Mouse (Mus musculus) liver, embryonic 15.5 days (tissue): ENCODE data around the gene Lrrc3c. TPM values are rescaled to one million over a fixed set of nuclear protein-coding genes. Genes with fewer than 3 reads are reported as not detected.

Experiments used
- ATAC-seq: fragments of 200-750 bp; cut with Nextera tagmentation; 2 replicates; pipeline ENCODE4 v1.8.0; 2017; ENCODE audit warnings: moderate number of reproducible peaks, mild to moderate bottlenecking, moderate library complexity; ENCODE audit not compliant: insufficient read depth
- H3K27ac ChIP-seq: fragments of 300-500 bp; sonication (generic); replicated peaks from 2 replicates; pipeline ENCODE4 v1.5.1; 2015; ENCODE audit warnings: mild to moderate bottlenecking, inconsistent platforms
- H3K27me3 ChIP-seq: fragments of 300-500 bp; sonication (generic); 2 replicates; pipeline ENCODE4 v1.6.1; 2015; ENCODE audit warnings: mild to moderate bottlenecking, inconsistent platforms
- H3K36me3 ChIP-seq: fragments of 300-500 bp; sonication (generic); replicated peaks from 2 replicates; pipeline ENCODE4 v1.6.1; 2015; ENCODE audit warnings: moderate library complexity, mild to moderate bottlenecking, inconsistent platforms
- H3K4me1 ChIP-seq: fragments of 300-500 bp; sonication (generic); replicated peaks from 2 replicates; pipeline ENCODE4 v1.6.1; 2015; ENCODE audit warnings: inconsistent platforms
- H3K4me2 ChIP-seq: fragments of 300-500 bp; sonication (generic); 2 replicates; pipeline ENCODE4 v1.6.1; 2015; ENCODE audit warnings: moderate library complexity, mild to moderate bottlenecking, inconsistent platforms
- H3K4me3 ChIP-seq: fragments of 300-500 bp; sonication (generic); replicated peaks from 2 replicates; pipeline ENCODE4 v1.5.1; 2015; ENCODE audit warnings: mild to moderate bottlenecking, inconsistent platforms
- H3K9ac ChIP-seq: fragments of 300-500 bp; sonication (generic); 2 replicates; pipeline ENCODE4 v1.6.1; 2015; ENCODE audit warnings: moderate library complexity, mild to moderate bottlenecking, inconsistent platforms
- H3K9me3 ChIP-seq: fragments of 300-500 bp; sonication (generic); replicated peaks from 2 replicates; pipeline ENCODE4 v1.6.1; 2016; ENCODE audit warnings: inconsistent platforms
- WGBS: fragments of 180-500 bp; shearing (Covaris S2); methylation state at CpG from one replicate; pipeline ENCODE4 v1.1.7; 2015; ENCODE audit warnings: mixed read lengths; ENCODE audit not compliant: insufficient replicate concordance; 5-methylcytosine and 5-hydroxymethylcytosine counted together
- polyA plus RNA-seq: library from polyadenylated mRNA; unstranded; fragments of >200 nt; fragmentation: Nextera tagmentation; extraction: Ambion mirVana; gene quantifications from 2 replicates; pipeline ENCODE4 v1.2.1, GENCODE M21; 2015

Gene Lrrc3c
- polyA plus RNA-seq, 1 experiment from 2014 or later: not detected

DNA sequence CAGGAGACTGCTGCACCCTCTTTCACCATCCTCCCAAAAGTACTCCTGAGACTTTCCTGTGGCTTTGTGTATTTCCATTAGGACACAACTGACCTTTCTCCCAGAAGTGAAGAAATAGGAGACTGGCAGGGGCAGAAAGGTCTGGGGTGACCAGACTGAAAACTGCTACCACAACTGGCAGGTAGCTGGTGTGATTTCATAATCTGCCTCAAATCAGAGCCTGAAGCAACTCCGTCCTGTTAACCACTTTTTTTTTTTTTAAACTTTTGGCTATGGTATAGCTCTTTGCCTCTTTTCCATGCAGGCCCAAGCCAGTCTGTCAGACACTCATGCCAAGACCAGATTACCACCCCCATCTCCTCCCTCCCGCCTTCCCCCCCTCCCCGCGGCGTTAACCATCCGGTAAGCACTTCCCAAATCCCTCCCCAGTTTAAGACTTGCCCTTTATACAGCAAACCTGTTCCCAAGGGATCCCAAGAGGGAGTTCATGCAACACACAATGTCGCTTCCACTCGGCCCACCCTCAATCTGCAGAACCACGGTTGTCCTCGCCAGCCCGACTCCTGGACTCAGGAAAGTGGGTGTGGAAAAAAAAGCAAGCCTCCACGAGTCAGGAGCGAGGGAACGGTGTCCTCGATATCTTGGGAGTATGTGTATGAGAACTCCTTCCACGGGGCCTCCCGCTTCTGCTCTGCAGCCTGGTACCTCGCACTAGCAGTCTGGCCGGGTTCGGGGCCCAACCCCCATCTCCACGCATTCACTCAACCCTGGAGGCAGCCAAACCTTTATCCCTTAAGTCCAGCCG, 11.8 kb upstream of the Lrrc3c start:
- peaks cover 83% of the 10 kb centered on the region for H3K4me1 ChIP-seq
- ATAC-seq: no peak

DNA sequence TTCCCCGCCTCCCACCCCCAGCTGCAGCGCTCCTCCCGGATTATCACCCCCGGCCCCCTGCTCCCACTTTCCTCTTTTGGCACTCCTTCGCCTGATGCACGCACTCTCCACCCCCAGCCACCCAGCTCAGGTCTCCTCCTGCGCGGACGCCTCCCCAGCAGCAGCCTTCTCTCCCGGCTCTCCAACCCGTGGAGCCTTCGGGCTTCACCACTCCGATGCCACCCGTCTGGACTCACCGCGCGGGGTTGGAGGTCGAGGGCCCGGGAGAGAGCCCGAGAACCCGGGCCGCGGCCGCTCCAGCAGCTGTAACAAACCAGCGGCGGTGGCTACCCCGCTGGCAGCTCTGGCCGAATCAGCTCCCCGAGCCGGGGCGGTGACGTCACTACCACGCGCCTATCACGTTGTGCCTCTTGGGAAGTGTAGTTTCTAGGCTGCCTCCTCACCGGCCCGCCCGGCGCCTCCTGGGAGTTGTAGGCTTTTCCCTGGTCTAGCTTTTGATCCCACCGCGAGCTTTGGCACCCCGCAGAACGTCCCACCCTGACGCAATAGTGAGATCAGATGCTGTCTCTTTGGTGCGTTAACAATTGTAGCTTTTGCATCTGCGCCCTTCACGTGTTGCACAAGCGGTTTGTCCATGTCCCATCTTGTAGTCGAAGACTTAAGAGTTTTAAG, 11.1 kb upstream of the Lrrc3c start, which contains the start of gene Ormdl3:
Ormdl3 (minus strand) TSS at position 477 of the 672 bp plus-strand sequence.
- peaks cover 82% of the 10 kb centered on the region for H3K4me1 ChIP-seq
- H3K27ac ChIP-seq: peak within 1 kb of the TSS; percentile 100
- under 1% methylated on average over 49 of the region's 49 CpGs for WGBS
- H3K27me3 ChIP-seq: no peaks in the 10 kb centered on the region
- no peaks in the 10 kb centered on the region for H3K9me3 ChIP-seq
- H3K4me3 ChIP-seq: peak within 1 kb of the TSS; percentile 71
- H3K9ac ChIP-seq: peak within 1 kb of the TSS; percentile 77
- ATAC-seq: peak; percentile 67
- peak within 1 kb of the TSS; percentile 84 for H3K4me2 ChIP-seq
- peaks cover 16% of the 10 kb centered on the region for H3K36me3 ChIP-seq

More for the DNA sequence above, 11.8 kb upstream of the Lrrc3c start:
- peaks cover 18% of the 10 kb centered on the region for H3K36me3 ChIP-seq
- H3K9me3 ChIP-seq: no peaks in the 10 kb centered on the region
- H3K27me3 ChIP-seq: no peaks in the 10 kb centered on the region
- H3K4me2 ChIP-seq: peak overlapping the region; percentile 84
- peak overlapping the region; percentile 77 for H3K9ac ChIP-seq
- 1% methylated on average over 22 of the region's 22 CpGs for WGBS
- peak overlapping the region; percentile 100 for H3K27ac ChIP-seq
- peak overlapping the region; percentile 71 for H3K4me3 ChIP-seq

DNA sequence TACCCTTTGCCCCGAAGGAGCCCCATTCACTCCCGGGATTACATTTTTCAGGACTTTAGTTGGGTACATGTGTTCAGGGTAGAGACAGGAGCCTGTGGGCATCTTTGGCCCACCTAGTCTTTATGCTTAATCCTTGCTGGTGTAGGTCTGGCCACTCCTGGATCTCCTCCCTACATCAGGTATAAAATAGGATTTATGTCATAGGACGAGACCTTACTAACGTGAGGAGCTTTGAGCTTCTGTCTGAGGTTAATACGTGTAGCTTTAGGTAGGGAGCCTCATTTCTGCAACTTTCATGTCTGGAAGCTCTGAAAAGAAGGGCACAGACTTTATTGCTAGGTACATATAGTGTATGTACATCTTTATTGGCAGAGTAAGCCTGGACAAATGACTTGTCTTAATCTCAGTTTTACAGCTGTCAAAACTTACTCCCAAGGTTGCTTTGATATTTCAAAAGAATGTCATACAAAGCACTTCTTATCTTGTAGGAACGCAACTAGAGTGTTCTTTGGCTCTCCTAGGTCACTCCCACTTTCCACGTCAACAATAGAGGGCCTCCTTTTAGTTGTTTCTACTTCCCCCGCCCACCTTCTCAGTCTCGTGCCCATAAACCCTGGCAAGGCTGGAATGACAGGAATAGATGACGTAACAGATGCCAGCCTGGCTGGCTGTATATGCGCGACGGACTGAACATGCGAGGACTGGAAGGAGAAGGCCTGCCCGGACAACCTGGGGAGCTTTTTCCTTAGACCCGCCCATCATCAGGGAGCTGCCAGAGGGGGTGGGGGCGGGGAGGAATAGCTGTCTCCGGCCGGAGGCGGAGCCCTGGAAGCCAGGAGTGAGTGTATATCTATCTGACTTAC, 10.2 kb upstream of the Lrrc3c start:
- H3K36me3 ChIP-seq: peaks cover 9% of the 10 kb centered on the region; the same call in 1 of the 2 replicates
- 7% methylated on average over 20 of the region's 20 CpGs for WGBS
- H3K9ac ChIP-seq: peak overlapping the region; percentile 53
- peak; percentile 60 for ATAC-seq
- H3K9me3 ChIP-seq: no peaks in the 10 kb centered on the region
- H3K4me1 ChIP-seq: peaks cover 81% of the 10 kb centered on the region
- H3K4me3 ChIP-seq: peak overlapping the region; percentile 71
- peak overlapping the region; percentile 100 for H3K27ac ChIP-seq
- H3K4me2 ChIP-seq: peak overlapping the region; percentile 84
- H3K27me3 ChIP-seq: peaks cover 7% of the 10 kb centered on the region; the same call in 1 of the 2 replicates

DNA sequence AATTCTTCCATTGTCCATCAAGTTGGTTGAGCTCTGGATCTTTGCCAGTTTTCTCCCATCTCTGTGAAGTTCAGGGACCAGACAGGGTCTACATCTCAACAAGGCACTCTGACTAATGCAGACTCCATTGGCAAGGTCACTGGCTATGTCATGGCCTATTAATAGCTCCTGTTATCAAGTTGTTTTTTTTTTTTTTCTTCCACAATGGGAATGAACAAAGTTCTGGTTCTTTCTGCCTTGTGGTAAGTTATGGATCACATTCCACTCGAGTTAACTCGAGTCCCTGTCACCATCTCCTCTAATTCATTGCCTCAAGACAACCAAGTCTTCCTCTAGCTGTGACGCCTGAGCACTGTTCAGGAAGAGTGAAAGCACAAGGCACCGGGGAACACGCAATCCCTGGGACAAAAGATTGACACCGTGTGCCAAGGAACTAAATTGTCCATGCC, 9.2 kb upstream of the Lrrc3c start:
- WGBS: 48% methylated on average over 6 of the region's 6 CpGs
- ATAC-seq: no peak
- Histone ChIP-seq H3K4me2 (peak overlapping the region; percentile 84), H3K4me1 (peaks cover 72% of the 10 kb centered on the region), H3K9ac (peak overlapping the region; percentile 53; the same call in 1 of the 2 replicates), H3K36me3 (peaks cover 7% of the 10 kb centered on the region; the same call in 1 of the 2 replicates), H3K4me3 (peak overlapping the region; percentile 71), H3K27me3 (peaks cover 7% of the 10 kb centered on the region; the same call in 1 of the 2 replicates), H3K9me3 (no peaks in the 10 kb centered on the region), H3K27ac (peak overlapping the region; percentile 100)

DNA sequence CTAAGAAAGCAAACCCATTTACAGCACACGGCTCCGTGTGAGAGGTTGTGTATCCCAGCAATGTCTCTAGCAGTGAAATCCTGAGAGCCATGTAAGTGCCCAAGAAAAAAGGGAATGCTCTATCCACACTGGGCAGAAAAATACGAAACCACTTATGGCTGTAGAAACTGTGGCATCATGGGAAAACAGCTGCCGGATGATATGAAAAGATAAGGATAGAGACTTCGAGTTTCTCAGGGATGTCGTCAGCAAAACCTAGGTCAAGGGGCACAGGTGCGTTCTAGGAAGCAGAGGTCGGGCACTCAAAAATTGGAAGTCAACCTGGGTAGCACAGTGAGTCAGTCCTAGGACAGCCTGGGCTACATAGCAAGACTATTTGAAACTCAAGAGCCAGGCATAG, 8.8 kb upstream of the Lrrc3c start:
- Histone ChIP-seq H3K4me1 (peaks cover 67% of the 10 kb centered on the region), H3K27me3 (peaks cover 12% of the 10 kb centered on the region), H3K36me3 (peaks cover 2% of the 10 kb centered on the region; the same call in 1 of the 2 replicates), H3K4me3 (no peak overlapping the region), H3K4me2 (peak overlapping the region; percentile 84), H3K9ac (no peak overlapping the region), H3K9me3 (no peaks in the 10 kb centered on the region), H3K27ac (peak overlapping the region; percentile 100)
- ATAC-seq: no peak
- 51% methylated on average over 8 of the region's 8 CpGs for WGBS

DNA sequence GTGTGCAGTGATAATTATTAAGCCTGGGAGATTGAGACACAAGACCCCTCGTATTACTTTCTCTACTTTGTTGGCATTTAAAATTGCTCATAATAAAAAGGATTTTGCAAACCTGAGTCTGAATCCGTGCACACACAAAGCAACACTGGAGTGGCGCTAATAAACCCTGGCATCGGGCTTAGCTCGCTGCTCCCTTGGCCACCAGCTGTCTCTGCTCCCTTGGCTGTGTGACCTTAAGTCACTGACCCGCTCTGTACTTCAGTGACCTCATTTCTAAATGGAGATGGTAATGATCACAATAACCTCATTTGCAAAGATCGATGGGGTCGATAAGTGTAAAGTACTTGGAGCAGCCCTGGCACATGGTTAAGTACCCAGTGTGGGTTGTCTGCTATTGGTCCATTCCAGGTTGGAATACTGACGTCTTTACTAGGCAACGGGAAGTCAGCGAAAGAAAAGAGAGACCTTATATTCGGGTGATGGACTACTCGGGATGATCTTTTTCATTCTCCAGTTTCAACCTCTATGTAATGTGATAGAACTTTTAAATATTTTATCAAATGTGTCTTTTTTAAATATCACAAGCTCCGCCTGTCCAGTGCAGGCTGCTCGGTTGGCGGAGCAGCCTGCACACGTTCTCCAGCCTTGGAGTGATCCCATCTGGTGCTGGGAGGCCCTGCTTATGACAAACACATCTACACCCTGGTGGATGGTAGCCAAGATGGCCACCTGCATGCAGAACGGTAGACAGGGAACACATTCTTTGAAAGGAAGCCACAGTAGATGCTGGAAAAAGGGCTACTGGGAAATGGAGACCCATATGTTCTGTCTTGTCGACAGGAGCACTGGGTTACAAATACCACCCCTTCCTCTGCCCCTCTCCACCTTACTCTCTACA, 7.3 kb upstream of the Lrrc3c start:
- no peak overlapping the region for H3K27ac ChIP-seq
- peaks cover 17% of the 10 kb centered on the region for H3K27me3 ChIP-seq
- no peak overlapping the region for H3K9ac ChIP-seq
- H3K36me3 ChIP-seq: no peaks in the 10 kb centered on the region
- H3K4me3 ChIP-seq: no peak overlapping the region
- no peaks in the 10 kb centered on the region for H3K9me3 ChIP-seq
- peaks cover 52% of the 10 kb centered on the region for H3K4me1 ChIP-seq
- no peak overlapping the region for H3K4me2 ChIP-seq
- no peak for ATAC-seq
- 70% methylated on average over 19 of the region's 19 CpGs for WGBS

DNA sequence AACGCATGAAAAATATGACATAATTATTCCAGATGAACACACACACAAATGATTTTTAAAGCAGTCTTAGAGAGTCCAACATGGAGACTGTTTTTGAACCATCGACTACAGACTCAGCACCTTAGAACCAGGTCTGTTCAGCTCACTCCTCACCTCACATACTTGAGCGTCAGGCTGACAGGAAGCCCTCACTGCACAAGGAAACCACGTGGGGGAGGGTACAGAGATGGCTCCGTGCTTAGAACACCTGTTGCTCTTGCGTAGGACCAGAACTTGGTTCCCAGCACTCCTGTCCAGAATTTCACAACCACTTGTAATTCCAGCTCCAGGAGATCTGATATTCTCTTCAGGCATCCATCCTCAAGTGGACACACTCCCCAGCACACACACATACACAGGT, 3.1 kb upstream of the Lrrc3c start:
- Histone ChIP-seq H3K27me3 (peaks cover 42% of the 10 kb centered on the region), H3K9ac (no peak overlapping the region), H3K36me3 (no peaks in the 10 kb centered on the region), H3K9me3 (no peaks in the 10 kb centered on the region), H3K27ac (no peak overlapping the region), H3K4me1 (peaks cover 20% of the 10 kb centered on the region), H3K4me3 (no peak overlapping the region), H3K4me2 (no peak overlapping the region)
- no peak for ATAC-seq
- 45% methylated on average over 6 of the region's 6 CpGs for WGBS

DNA sequence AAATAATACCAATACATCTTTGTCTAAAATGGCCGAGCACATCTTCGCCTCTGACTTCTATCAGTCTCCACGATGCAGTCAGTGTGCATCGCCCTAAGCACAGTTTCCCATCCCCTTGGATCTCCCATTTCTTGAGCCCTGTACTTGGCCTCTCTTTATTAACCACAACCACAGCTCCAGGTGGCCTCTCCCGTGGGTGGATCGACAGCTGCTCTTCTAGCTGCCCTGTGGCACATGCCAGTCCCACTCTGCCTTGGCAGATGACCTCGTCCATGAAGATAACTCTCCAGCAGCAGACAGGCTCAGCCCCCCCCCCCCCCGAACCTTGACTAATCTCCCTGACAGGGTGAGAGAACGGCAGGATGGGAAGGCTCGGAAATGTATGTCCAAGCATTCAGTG, 2.6 kb upstream of the Lrrc3c start:
- 46% methylated on average over 10 of the region's 10 CpGs for WGBS
- no peak for ATAC-seq
- Histone ChIP-seq H3K4me3 (no peak overlapping the region), H3K4me1 (peaks cover 19% of the 10 kb centered on the region), H3K9ac (no peak overlapping the region), H3K9me3 (no peaks in the 10 kb centered on the region), H3K36me3 (no peaks in the 10 kb centered on the region), H3K27ac (no peak overlapping the region), H3K27me3 (peaks cover 46% of the 10 kb centered on the region), H3K4me2 (no peak overlapping the region)

DNA sequence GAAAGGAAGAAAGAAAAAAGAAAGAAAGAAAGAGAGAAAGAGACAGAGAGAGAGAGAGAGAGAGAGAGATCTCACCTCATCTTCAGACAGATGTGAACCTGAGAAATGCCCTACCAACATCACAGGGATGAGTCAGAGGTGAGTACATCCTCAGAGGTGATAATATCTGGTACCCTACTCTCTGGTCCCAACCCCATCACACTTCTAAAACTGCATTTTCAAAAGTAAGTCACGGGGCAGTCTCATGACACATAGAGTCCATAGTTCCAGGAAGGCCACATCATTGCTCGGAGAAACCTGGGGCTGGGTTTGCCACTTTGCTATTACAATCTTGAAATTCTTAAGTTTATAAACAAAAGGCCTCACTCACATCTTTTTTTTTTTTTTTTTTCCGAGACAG, 2.1 kb upstream of the Lrrc3c start:
- H3K9ac ChIP-seq: no peak overlapping the region
- 53% methylated on average over 3 of the region's 3 CpGs for WGBS

DNA sequence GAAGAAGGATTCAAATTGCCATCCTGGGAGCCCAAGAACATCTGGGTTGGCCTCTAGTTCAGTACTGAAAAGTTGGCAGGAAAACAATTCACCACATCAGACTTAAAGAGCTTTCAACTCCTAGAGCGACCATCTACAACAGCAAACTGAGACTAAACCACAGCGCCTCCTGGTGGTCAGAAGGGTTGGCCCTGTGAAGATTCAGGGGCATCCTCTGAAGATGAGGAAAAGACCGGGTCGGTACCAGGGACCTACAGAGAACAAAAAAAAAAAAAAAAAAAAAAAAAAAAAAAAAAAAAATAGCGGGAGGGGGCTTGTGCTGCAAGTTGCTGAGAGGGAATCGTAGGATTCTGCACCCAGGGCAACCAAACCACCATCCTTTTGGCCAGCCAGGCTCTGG, 728 bp upstream of the Lrrc3c start:
- Histone ChIP-seq H3K27me3 (peaks cover 62% of the 10 kb centered on the region), H3K9me3 (no peaks in the 10 kb centered on the region), H3K27ac (no peak overlapping the region), H3K36me3 (no peaks in the 10 kb centered on the region), H3K9ac (no peak overlapping the region), H3K4me1 (peaks cover 15% of the 10 kb centered on the region), H3K4me3 (no peak overlapping the region), H3K4me2 (no peak overlapping the region)
- no peak for ATAC-seq
- WGBS: 20% methylated on average over 6 of the region's 6 CpGs

More for the DNA sequence above, 2.1 kb upstream of the Lrrc3c start:
- ATAC-seq: no peak
- H3K36me3 ChIP-seq: no peaks in the 10 kb centered on the region
- H3K4me2 ChIP-seq: no peak overlapping the region
- H3K9me3 ChIP-seq: no peaks in the 10 kb centered on the region
- H3K27ac ChIP-seq: no peak overlapping the region
- H3K27me3 ChIP-seq: peaks cover 51% of the 10 kb centered on the region
- H3K4me1 ChIP-seq: peaks cover 19% of the 10 kb centered on the region
- H3K4me3 ChIP-seq: no peak overlapping the region
